Mouse (Mus musculus): ENCODE data around the gene Rpl19. TPM values are rescaled to one million over a fixed set of nuclear protein-coding genes. Genes with fewer than 3 reads are reported as not detected.

Gene Rpl19
- total and polyA plus RNA-seq, 3 experiments, result 2,949 to 5,259 (median 3,446) TPM

GRCm38 (mm10) chr11:98050940-98051339, 24.4 kb downstream of the Rpl19 start:
- TF ChIP-seq USF2 (conservative IDR thresholded peaks at IDR 0.05; ENCODE audit: low read depth, low read length) (no peak), CTCF (conservative IDR thresholded peaks at IDR 0.05 in 1 of 2, IDR thresholded peaks at IDR 0.05 in 1 of 2; ENCODE audit: low read depth in 2 of 2, low read length in 2 of 2) (no peak), SMC3 (IDR thresholded peaks at IDR 0.05; ENCODE audit: low read depth, low read length) (no peak)
- DNase-seq (ENCODE audit: extremely low read depth), result no peak
- no peaks in the 10 kb centered on the region for H3K36me3 ChIP-seq (replicated peaks in 1 of 2; ENCODE audit: control insufficient read depth in 1 of 2, insufficient read depth in 1 of 2, low read length in 1 of 2)
- H3K27ac ChIP-seq (ENCODE audit: insufficient read depth, low read depth), result no peak overlapping the region
- H3K9ac ChIP-seq (ENCODE audit: insufficient read depth, low read depth), result no peak overlapping the region
- no peak overlapping the region for H3K4me2 ChIP-seq (ENCODE audit: insufficient read depth, low read depth, poor library complexity, severe bottlenecking)
- H3K4me3 ChIP-seq (replicated peaks in 1 of 3; ENCODE audit: low read depth in 2 of 3, low read length in 2 of 3, poor library complexity in 1 of 3), result no peak overlapping the region
- in situ Hi-C loops (cut with MboI; ENCODE audit: low pct_ligation_motif_present, low pct_unique_long_range_greater_than_20kb, low sequenced_read_pairs) (no loop called here), dilution Hi-C loops (cut with MboI; ENCODE audit: extremely low pct_ligation_motif_present, extremely low pct_unique_long_range_greater_than_20kb, low sequenced_read_pairs) (no loop called here)
- no peaks in the 10 kb centered on the region for H3K27me3 ChIP-seq (replicated peaks)
- no peaks in the 10 kb centered on the region for H3K79me2 ChIP-seq (replicated peaks; ENCODE audit: control insufficient read depth, extremely low read depth, insufficient read depth, poor library complexity, severe bottlenecking)
- peaks cover 15 to 51% of the 10 kb centered on the region in 2 experiments for H3K4me1 ChIP-seq (ENCODE audit: control insufficient read depth in 1 of 2, insufficient read depth in 2 of 2)
- peaks cover 19% of the 10 kb centered on the region for H3K9me3 ChIP-seq (replicated peaks; ENCODE audit: low read length)

GRCm38 (mm10) chr11:98051611-98052128, 25.2 kb downstream of the Rpl19 start:
- in situ Hi-C loops (cut with MboI; ENCODE audit: low pct_ligation_motif_present, low pct_unique_long_range_greater_than_20kb, low sequenced_read_pairs), result no loop called here
- H3K4me3 ChIP-seq (replicated peaks in 1 of 3; ENCODE audit: low read depth in 2 of 3, low read length in 2 of 3, poor library complexity in 1 of 3), result no peak overlapping the region
- DNase-seq (ENCODE audit: extremely low read depth), result no peak
- H3K36me3 ChIP-seq (replicated peaks in 1 of 2; ENCODE audit: control insufficient read depth in 1 of 2, insufficient read depth in 1 of 2, low read length in 1 of 2), result no peaks in the 10 kb centered on the region
- dilution Hi-C loops (cut with MboI; ENCODE audit: extremely low pct_ligation_motif_present, extremely low pct_unique_long_range_greater_than_20kb, low sequenced_read_pairs), result no loop called here
- H3K27me3 ChIP-seq (replicated peaks), result no peaks in the 10 kb centered on the region
- peaks cover 15 to 48% of the 10 kb centered on the region in 2 experiments for H3K4me1 ChIP-seq (ENCODE audit: control insufficient read depth in 1 of 2, insufficient read depth in 2 of 2)
- H3K27ac ChIP-seq (ENCODE audit: insufficient read depth, low read depth), result no peak overlapping the region
- no peak overlapping the region for H3K9ac ChIP-seq (ENCODE audit: insufficient read depth, low read depth)
- peaks cover 19% of the 10 kb centered on the region for H3K9me3 ChIP-seq (replicated peaks; ENCODE audit: low read length)
- H3K79me2 ChIP-seq (replicated peaks; ENCODE audit: control insufficient read depth, extremely low read depth, insufficient read depth, poor library complexity, severe bottlenecking), result no peaks in the 10 kb centered on the region
- TF ChIP-seq MAFK (IDR thresholded peaks at IDR 0.05; ENCODE audit: insufficient replicate concordance, low read length), result no peak
- no peak for TF ChIP-seq TBP (conservative IDR thresholded peaks at IDR 0.05; ENCODE audit: low read depth, low read length)
- no peak for TF ChIP-seq CHD1 (IDR thresholded peaks at IDR 0.05; ENCODE audit: low read depth, low read length)
- no peak for TF ChIP-seq POLR2A (IDR thresholded peaks at IDR 0.05; ENCODE audit: low read depth, low read length)
- no peak for TF ChIP-seq MEF2A (IDR thresholded peaks at IDR 0.05; ENCODE audit: borderline replicate concordance, low read depth, low read length)
- no peak for TF ChIP-seq POLR2AphosphoS2 (IDR thresholded peaks at IDR 0.05; ENCODE audit: low read depth, low read length)
- TF ChIP-seq NELFE (IDR thresholded peaks at IDR 0.05; ENCODE audit: low read depth, low read length), result no peak
- no peak for TF ChIP-seq UBTF (IDR thresholded peaks at IDR 0.05; ENCODE audit: low read depth, low read length)
- TF ChIP-seq ELF1 (IDR thresholded peaks at IDR 0.05; ENCODE audit: low read depth, low read length), result no peak
- H3K4me2 ChIP-seq (ENCODE audit: insufficient read depth, low read depth, poor library complexity, severe bottlenecking), result no peak overlapping the region

- in situ Hi-C loops (cut with MboI; ENCODE audit: low pct_ligation_motif_present, low pct_unique_long_range_greater_than_20kb, low sequenced_read_pairs), result no loop called here
- H3K4me3 ChIP-seq (replicated peaks in 1 of 3; ENCODE audit: low read depth in 2 of 3, low read length in 2 of 3, poor library complexity in 1 of 3), result no peak overlapping the region
- dilution Hi-C loops (cut with MboI; ENCODE audit: extremely low pct_ligation_motif_present, extremely low pct_unique_long_range_greater_than_20kb, low sequenced_read_pairs), result no loop called here
- no peak for DNase-seq (ENCODE audit: extremely low read depth)
- H3K27me3 ChIP-seq (replicated peaks), result no peaks in the 10 kb centered on the region
- H3K27ac ChIP-seq (ENCODE audit: insufficient read depth, low read depth), result no peak overlapping the region
- H3K4me2 ChIP-seq (ENCODE audit: insufficient read depth, low read depth, poor library complexity, severe bottlenecking), result no peak overlapping the region
- H3K9me3 ChIP-seq (replicated peaks; ENCODE audit: low read length), result peaks cover 19% of the 10 kb centered on the region
- H3K9ac ChIP-seq (ENCODE audit: insufficient read depth, low read depth), result no peak overlapping the region
- H3K79me2 ChIP-seq (replicated peaks; ENCODE audit: control insufficient read depth, extremely low read depth, insufficient read depth, poor library complexity, severe bottlenecking), result no peaks in the 10 kb centered on the region
- no peaks in the 10 kb centered on the region for H3K36me3 ChIP-seq (replicated peaks in 1 of 2; ENCODE audit: control insufficient read depth in 1 of 2, insufficient read depth in 1 of 2, low read length in 1 of 2)
- peaks cover 15 to 46% of the 10 kb centered on the region in 2 experiments for H3K4me1 ChIP-seq (ENCODE audit: control insufficient read depth in 1 of 2, insufficient read depth in 2 of 2)
- TF ChIP-seq ELF1 (IDR thresholded peaks at IDR 0.05; ENCODE audit: low read depth, low read length) (no peak), ZC3H11A (IDR thresholded peaks at IDR 0.05; ENCODE audit: low read depth, low read length) (no peak), JUN (IDR thresholded peaks at IDR 0.05; ENCODE audit: insufficient read depth, low read depth, low read length) (no peak), USF1 (IDR thresholded peaks at IDR 0.05; ENCODE audit: low read depth, low read length) (no peak), ZKSCAN1 (IDR thresholded peaks at IDR 0.05; ENCODE audit: borderline replicate concordance, low read depth, low read length) (no peak), ZMIZ1 (IDR thresholded peaks at IDR 0.05; ENCODE audit: low read depth, low read length) (no peak), CHD2 (IDR thresholded peaks at IDR 0.05; ENCODE audit: low read length) (no peak), TBP (conservative IDR thresholded peaks at IDR 0.05; ENCODE audit: low read depth, low read length) (no peak), KAT2A (IDR thresholded peaks at IDR 0.05; ENCODE audit: insufficient replicate concordance, low read length) (no peak), RCOR1 (conservative IDR thresholded peaks at IDR 0.05; ENCODE audit: low read depth, low read length) (no peak), GABPA (IDR thresholded peaks at IDR 0.05; ENCODE audit: insufficient replicate concordance, low read depth, low read length) (no peak), MAFK (IDR thresholded peaks at IDR 0.05; ENCODE audit: insufficient replicate concordance, low read length) (no peak), CHD1 (IDR thresholded peaks at IDR 0.05; ENCODE audit: low read depth, low read length) (no peak), TCF12 (IDR thresholded peaks at IDR 0.05; ENCODE audit: low read depth, low read length) (no peak), ETS1 (conservative IDR thresholded peaks at IDR 0.05; ENCODE audit: low read depth, low read length) (no peak), NRF1 (IDR thresholded peaks at IDR 0.05; ENCODE audit: low read depth, low read length) (no peak)
These were observed 25.8 kb downstream of the Rpl19 start for GRCm38 (mm10) chr11:98052129-98052988.

Measured in CH12.LX (cell line).